ENCODE assay signal across 7 mouse cellular contexts in genomic region chr6:30048501-30049353, GRCm38 (mm10). TPM values are rescaled to one million over a fixed set of nuclear protein-coding genes. Genes with fewer than 3 reads are reported as not detected.
DNase-seq lines count a peak whose midpoint lies in the region; ATAC-seq and TF ChIP-seq lines count a peak whose summit lies in the region.

No protein-coding gene starts in this region.

- no peaks in the 10 kb centered on the region for H3K9me3 ChIP-seq in intestine, postnatal 0 days (ENCODE audit: control insufficient read depth)
- H3K9me3 ChIP-seq in limb, embryonic 13.5 days: no peaks in the 10 kb centered on the region
- no peaks in the 10 kb centered on the region for H3K9me3 ChIP-seq in midbrain, embryonic 14.5 days (ENCODE audit: control insufficient read depth, low read length)

- peak; percentile 28 for ATAC-seq in granulocyte monocyte progenitor cell, adult 5-6 weeks (replicated peaks; ENCODE audit: poor library complexity, severe bottlenecking)
- peak; percentile 48 for ATAC-seq in intestine, postnatal 0 days
- ATAC-seq in limb, embryonic 13.5 days (ENCODE audit: low FRiP score, low read depth): no peak
- no peak; the same call in 1 of the 2 replicates for ATAC-seq in midbrain, embryonic 14.5 days (ENCODE audit: low FRiP score, low TSS enrichment)

- H3K4me3 ChIP-seq in intestine, postnatal 0 days (ENCODE audit: low read depth, low read length): peak overlapping the region; percentile 97
- peak overlapping the region; percentile 99 for H3K4me3 ChIP-seq in limb, embryonic 13.5 days
- H3K4me3 ChIP-seq in midbrain, embryonic 14.5 days (replicated peaks; ENCODE audit: low read depth, low read length): peak overlapping the region; percentile 96
- H3K4me3 ChIP-seq in spleen, adult 2 months (ENCODE audit: extremely low read depth, insufficient read depth, insufficient read length): peak overlapping the region; percentile 96

- DNase-seq in adrenal gland, postnatal 25 days: peak; percentile 65
- peak; percentile 64 for DNase-seq in embryo, embryonic 9.5 days (ENCODE audit: extremely low spot score)
- DNase-seq in midbrain, embryonic 14.5 days: peak; percentile 72
- peak in 1 of 2 experiments; percentile 45 for DNase-seq in spleen, adult 2 months (ENCODE audit: low read depth in 1 of 2, low spot score in 2 of 2)

- H3K27me3 ChIP-seq in intestine, postnatal 0 days (replicated peaks; ENCODE audit: control insufficient read depth, insufficient read depth, low read length): no peaks in the 10 kb centered on the region
- no peaks in the 10 kb centered on the region for H3K27me3 ChIP-seq in limb, embryonic 13.5 days
- no peaks in the 10 kb centered on the region for H3K27me3 ChIP-seq in midbrain, embryonic 14.5 days (ENCODE audit: control insufficient read depth, insufficient read depth, low read length)
- H3K27me3 ChIP-seq in spleen, adult 2 months (ENCODE audit: control insufficient read depth, insufficient read depth, low read length): no peaks in the 10 kb centered on the region

- peak overlapping the region; percentile 99 for H3K9ac ChIP-seq in intestine, postnatal 0 days (ENCODE audit: low read depth, low read length)
- peak overlapping the region; percentile 100 for H3K9ac ChIP-seq in limb, embryonic 13.5 days
- H3K9ac ChIP-seq in midbrain, embryonic 14.5 days (replicated peaks; ENCODE audit: low read length): peak overlapping the region; percentile 99

- H3K27ac ChIP-seq in intestine, postnatal 0 days (ENCODE audit: low read depth, low read length): peak overlapping the region; percentile 100
- H3K27ac ChIP-seq in limb, embryonic 13.5 days: peak overlapping the region; percentile 100
- H3K27ac ChIP-seq in midbrain, embryonic 14.5 days (replicated peaks; ENCODE audit: low read depth, low read length): peak overlapping the region; percentile 100
- H3K27ac ChIP-seq in spleen, adult 2 months (ENCODE audit: insufficient read depth, low read length): peak overlapping the region; percentile 100

- H3K4me1 ChIP-seq in intestine, postnatal 0 days (replicated peaks; ENCODE audit: control insufficient read depth, insufficient read depth, low read length): no peaks in the 10 kb centered on the region
- H3K4me1 ChIP-seq in limb, embryonic 13.5 days: peaks cover 26% of the 10 kb centered on the region
- H3K4me1 ChIP-seq in midbrain, embryonic 14.5 days (ENCODE audit: control insufficient read depth, insufficient read depth, low read length): peaks cover 23% of the 10 kb centered on the region
- H3K4me1 ChIP-seq in spleen, adult 2 months (ENCODE audit: control insufficient read depth, insufficient read depth, insufficient read length): peaks cover 9% of the 10 kb centered on the region

- under 1% methylated on average over 54 of the region's 54 CpGs for WGBS in intestine, postnatal 0 days
- WGBS in limb, embryonic 13.5 days: under 1% methylated on average over 41 of the region's 54 CpGs
- WGBS in midbrain, embryonic 14.5 days: under 1% methylated on average over 52 of the region's 54 CpGs
- WGBS in spleen, adult 2 months: 2% methylated on average over 38 of the region's 54 CpGs

- peak overlapping the region; percentile 79 for H3K4me2 ChIP-seq in intestine, postnatal 0 days (replicated peaks; ENCODE audit: low read depth)
- peak overlapping the region; percentile 84 for H3K4me2 ChIP-seq in limb, embryonic 13.5 days (replicated peaks)
- peak overlapping the region; percentile 76 for H3K4me2 ChIP-seq in midbrain, embryonic 14.5 days (ENCODE audit: low read length)

- TF ChIP-seq CTCF in intestine, postnatal 0 days (IDR thresholded peaks at IDR 0.05; ENCODE audit: low read depth): peak; percentile 61
- no peak for TF ChIP-seq CTCF in spleen, adult 2 months (IDR thresholded peaks at IDR 0.05; ENCODE audit: extremely low read depth, insufficient read depth, insufficient read length, insufficient replicate concordance)

- no peak for TF ChIP-seq POLR2A in spleen, adult 2 months (IDR thresholded peaks at IDR 0.05; ENCODE audit: low read depth, low read length)

- H3K36me3 ChIP-seq in intestine, postnatal 0 days (ENCODE audit: control insufficient read depth, insufficient read depth): no peaks in the 10 kb centered on the region
- H3K36me3 ChIP-seq in limb, embryonic 13.5 days: peaks cover 9% of the 10 kb centered on the region
- H3K36me3 ChIP-seq in midbrain, embryonic 14.5 days (ENCODE audit: control insufficient read depth, insufficient read depth, low read length): no peaks in the 10 kb centered on the region; the same call in 1 of the 2 replicates
- H3K36me3 ChIP-seq in spleen, adult 2 months (ENCODE audit: control insufficient read depth, insufficient read depth, low read length): no peaks in the 10 kb centered on the region

RNA-seq across cellular contexts. Expression of gene Nrf1, which starts 0.9 kb away (rescaled TPM):
- 25.0 and 26.8 TPM in 2 replicates for total RNA-seq in adrenal gland, postnatal 25 days (2021)
- total RNA-seq in granulocyte monocyte progenitor cell, adult 5-6 weeks (2014; fragmentation: Nextera tagmentation): 44.7 and 45.4 TPM in 2 replicates
- total RNA-seq in granulocyte monocyte progenitor cell, adult 5-6 weeks (2017): 47.8 and 49.0 TPM in 2 replicates
- 14.0 and 14.6 TPM in 2 replicates for polyA plus RNA-seq in intestine, postnatal 0 days (2015; fragmentation: Nextera tagmentation; extraction: Ambion mirVana)
- 67.4 and 70.2 TPM in 2 replicates for polyA plus RNA-seq in limb, embryonic 13.5 days (2015; fragmentation: Nextera tagmentation; extraction: Ambion mirVana)
- polyA plus RNA-seq in midbrain, embryonic 14.5 days (2014; fragmentation: Nextera tagmentation; extraction: Ambion mirVana): 32.2 and 42.8 TPM in 2 replicates
- 29.1 and 32.9 TPM in 2 replicates for polyA plus RNA-seq in spleen, adult 2 months (2012; rRNA removed)

Comparison
In these comparisons a context has a peak if more than half of its experiments do, and no peak if none do; other contexts are left out.
1. ATAC-seq: peak in granulocyte monocyte progenitor cell, adult 5-6 weeks (single experiment) and intestine, postnatal 0 days (single experiment); none in limb, embryonic 13.5 days (single experiment) and midbrain, embryonic 14.5 days (single experiment).
2. Peak in every context shown above with its lines, with median percentiles within 50 percentile points of each other: H3K27ac ChIP-seq, H3K4me2 ChIP-seq, H3K4me3 ChIP-seq and H3K9ac ChIP-seq.